Mouse (Mus musculus) liver, adult (tissue): ENCODE data around the gene Galk1.

ENCODE experiments used
- GATA4 ChIP-seq: IDR thresholded peaks from 2 replicates; pipeline ENCODE4 v1.6.1; 2014; ENCODE audit warnings: mild to moderate bottlenecking, low read length; ENCODE audit not compliant: insufficient replicate concordance

Gene Galk1

GRCm38 (mm10) chr11:116005701-116006419, 6.7 kb downstream of the Galk1 start:
- TF ChIP-seq GATA4: no peak

- no peak; the same call in 1 of the 2 replicates for TF ChIP-seq GATA4
These were observed 7.4 kb downstream of the Galk1 start for GRCm38 (mm10) chr11:116004840-116005700.

- TF ChIP-seq GATA4: 0 out of 2 replicates have a peak, but pooled peaks have one; percentile 8
These were observed 8.2 kb downstream of the Galk1 start for GRCm38 (mm10) chr11:116004186-116004823.

GRCm38 (mm10) chr11:116002894-116003293, 9.6 kb downstream of the Galk1 start:
- TF ChIP-seq GATA4: no peak

- no peak for TF ChIP-seq GATA4
These were observed 10.8 kb downstream of the Galk1 start for GRCm38 (mm10) chr11:116001725-116002124.

- no peak for TF ChIP-seq GATA4
These were observed 11.9 kb downstream of the Galk1 start for GRCm38 (mm10) chr11:116000607-116001006.

GRCm38 (mm10) chr11:115999538-116000143, 12.9 kb downstream of the Galk1 start:
- TF ChIP-seq GATA4: no peak

GRCm38 (mm10) chr11:115999027-115999426, 13.5 kb downstream of the Galk1 start:
- TF ChIP-seq GATA4: no peak

- TF ChIP-seq GATA4: no peak
These were observed 14.9 kb downstream of the Galk1 start for GRCm38 (mm10) chr11:115997662-115998061.

GRCm38 (mm10) chr11:115997047-115997446, 15.5 kb downstream of the Galk1 start:
- no peak for TF ChIP-seq GATA4

GRCm38 (mm10) chr11:115995256-115995655, 17.3 kb downstream of the Galk1 start:
- TF ChIP-seq GATA4: no peak

- no peak for TF ChIP-seq GATA4
These were observed 20.4 kb downstream of the Galk1 start for GRCm38 (mm10) chr11:115992098-115992497.

- TF ChIP-seq GATA4: no peak
These were observed 22.8 kb downstream of the Galk1 start for GRCm38 (mm10) chr11:115989686-115990085.

GRCm38 (mm10) chr11:115983291-115983690, 29.2 kb downstream of the Galk1 start:
- TF ChIP-seq GATA4: no peak

GRCm38 (mm10) chr11:115982472-115982871, 30.0 kb downstream of the Galk1 start:
- TF ChIP-seq GATA4: no peak

GRCm38 (mm10) chr11:115975544-115975943, 37.0 kb downstream of the Galk1 start:
- TF ChIP-seq GATA4: no peak

- no peak for TF ChIP-seq GATA4
These were observed 37.5 kb downstream of the Galk1 start for GRCm38 (mm10) chr11:115975083-115975420.
